Mouse (Mus musculus) adrenal gland, postnatal 25 days (tissue): ENCODE data around the gene Cd3g. TPM values are rescaled to one million over a fixed set of nuclear protein-coding genes. Genes with fewer than 3 reads are reported as not detected.
A peak's percentile ranks its signal among the peaks of the same experiment; 100 is the strongest.

Experiments used
- DNase-seq: peaks from one replicate; pipeline ENCODE4 v3.0.0; 2021; ENCODE audit warnings: mixed read lengths
- long read RNA-seq: library from polyadenylated mRNA; stranded (forward); transcript quantifications from one replicate; pipeline ENCODE4 v2.0.0, GENCODE M21; 2021
- total RNA-seq: library from RNA; stranded (reverse); gene quantifications from 2 replicates; pipeline ENCODE4 v1.2.3, GENCODE M21; 2021

Gene Cd3g
- total RNA-seq: 0.52 TPM in 1 of 2 replicates, not detected in the other
- long read RNA-seq, partial matches to known transcripts: 0 of 1 reads
- long read RNA-seq, other reads (novel, unspliced or antisense): 0 of 1 reads

GRCm38 (mm10) chr9:44980242-44980641, at the start of gene Cd3g:
Gene Cd3g (minus strand): TSS chr9:44980431.
- DNase-seq: no peak

- DNase-seq: no peak
These were observed 47.1 kb upstream of the Cd3g start for GRCm38 (mm10) chr9:45027376-45027775.

GRCm38 (mm10) chr9:45024187-45024586, 44.0 kb upstream of the Cd3g start:
- no peak for DNase-seq

GRCm38 (mm10) chr9:45023638-45024037, 43.4 kb upstream of the Cd3g start:
- DNase-seq: no peak

- DNase-seq: peak; percentile 34
These were observed 42.6 kb upstream of the Cd3g start for GRCm38 (mm10) chr9:45022800-45023199.

- DNase-seq: no peak
These were observed 37.8 kb upstream of the Cd3g start for GRCm38 (mm10) chr9:45018031-45018430.

- no peak for DNase-seq
These were observed 35.6 kb upstream of the Cd3g start for GRCm38 (mm10) chr9:45015841-45016240.

GRCm38 (mm10) chr9:45014879-45015278, 34.6 kb upstream of the Cd3g start:
- DNase-seq: no peak

GRCm38 (mm10) chr9:45011291-45011690, 31.1 kb upstream of the Cd3g start:
- DNase-seq: no peak

GRCm38 (mm10) chr9:45010461-45010860, 30.2 kb upstream of the Cd3g start:
- no peak for DNase-seq

- no peak for DNase-seq
These were observed 29.2 kb upstream of the Cd3g start, which contains the start of gene Cd3e for GRCm38 (mm10) chr9:45009180-45010078. Gene Cd3e (minus strand): TSS chr9:45009627.

GRCm38 (mm10) chr9:45008342-45008741, 28.1 kb upstream of the Cd3g start:
- DNase-seq: no peak

- no peak for DNase-seq
These were observed 27.2 kb upstream of the Cd3g start for GRCm38 (mm10) chr9:45007404-45007803.

- no peak for DNase-seq
These were observed 20.0 kb upstream of the Cd3g start for GRCm38 (mm10) chr9:45000249-45000648.

- DNase-seq: no peak
These were observed 19.5 kb upstream of the Cd3g start for GRCm38 (mm10) chr9:44999776-45000175.

GRCm38 (mm10) chr9:44999171-44999570, 18.9 kb upstream of the Cd3g start:
- DNase-seq: no peak

GRCm38 (mm10) chr9:44998138-44998537, 17.9 kb upstream of the Cd3g start:
- DNase-seq: no peak

GRCm38 (mm10) chr9:44996590-44996989, 16.4 kb upstream of the Cd3g start:
- no peak for DNase-seq

- DNase-seq: no peak
These were observed 14.7 kb upstream of the Cd3g start for GRCm38 (mm10) chr9:44994962-44995361.

GRCm38 (mm10) chr9:44993268-44993667, 13.0 kb upstream of the Cd3g start:
- DNase-seq: no peak

GRCm38 (mm10) chr9:44992271-44992670, 12.0 kb upstream of the Cd3g start:
- DNase-seq: no peak

GRCm38 (mm10) chr9:44991821-44992220, 11.6 kb upstream of the Cd3g start:
- DNase-seq: no peak

- DNase-seq: no peak
These were observed 6.7 kb upstream of the Cd3g start for GRCm38 (mm10) chr9:44986976-44987375.

GRCm38 (mm10) chr9:44986242-44986781, 6.1 kb upstream of the Cd3g start:
- DNase-seq: no peak
